Mouse (Mus musculus) liver, embryonic 18 days (tissue): ENCODE data around the gene Trim75. TPM values are rescaled to one million over a fixed set of nuclear protein-coding genes. Genes with fewer than 3 reads are reported as not detected.

Source experiments
- polyA plus RNA-seq: library from polyadenylated mRNA; depleted of rRNA; stranded (reverse); fragments of >200 nt; gene quantifications from 2 replicates; pipeline ENCODE4 v1.2.3, GENCODE M21; 2012; rRNA removed

The Trim75 gene
- not detected in 2 replicates for polyA plus RNA-seq

DNA sequence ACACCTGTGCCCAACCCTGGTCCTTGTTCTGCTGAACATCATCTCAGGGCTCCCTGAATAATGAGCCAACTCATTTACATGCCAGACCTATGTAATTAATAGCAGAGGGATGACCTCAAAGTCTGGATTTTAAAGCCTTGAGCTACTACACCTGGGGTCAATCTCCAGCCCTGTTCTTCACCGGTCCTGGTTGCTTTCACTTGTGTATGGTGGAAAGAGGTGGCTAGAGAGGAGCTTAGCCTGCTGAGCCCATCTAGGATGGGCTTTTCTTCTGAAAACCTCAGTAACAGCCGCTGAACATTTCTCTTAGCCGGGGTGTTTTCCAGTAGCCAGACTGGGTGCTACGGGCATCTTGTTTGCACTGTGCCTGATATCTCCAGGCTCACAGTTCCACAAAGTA lies at the start of gene Trim75:
TSS of gene Trim75 (minus strand) at position 101 of the 400 bp plus-strand sequence.

DNA sequence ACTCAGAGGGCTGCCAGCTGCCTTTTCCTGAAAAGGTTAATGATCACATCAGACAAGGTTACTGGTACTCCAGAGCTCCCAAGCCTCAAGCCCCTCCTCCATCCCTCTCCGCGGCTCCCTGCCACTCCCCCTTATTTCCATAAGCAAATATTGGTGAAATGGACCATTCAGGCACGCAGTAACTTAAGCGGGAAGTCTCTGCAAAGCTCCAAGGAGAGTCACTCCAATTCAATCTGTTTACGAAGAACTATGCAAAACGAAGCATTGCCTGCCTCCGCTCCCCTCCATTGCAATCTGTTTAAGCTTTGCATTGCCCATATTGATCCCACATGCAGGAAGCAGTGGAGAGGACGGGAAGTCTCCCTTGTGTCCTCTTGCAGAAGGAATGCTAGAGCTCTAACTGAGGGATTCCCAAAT lies 49.5 kb upstream of the Trim75 start, which contains the start of gene Apela:
TSS of gene Apela (minus strand) at position 220 of the 417 bp plus-strand sequence.

GRCm38 (mm10) chr8:65018423-65018822 lies 30.8 kb upstream of the Trim75 start, which contains the start of the genes Trim61 and Trim60:
Trim61 (minus strand) TSS chr8:65018523.
Trim60 (minus strand) TSS chr8:65018584.

GRCm38 (mm10) chr8:64946820-64947697 lies 40.6 kb downstream of the Trim75 start, which contains the start of gene Tmem192:
Tmem192 (plus strand) TSS chr8:64947185.

Other genes with a start within 250 kb of the Trim75 start
- 6.5 and 7.9 TPM in 2 replicates for gene Klhl2, start 137.8 kb downstream of the Trim75 start, polyA plus RNA-seq
- 8.8 and 9.6 TPM in 2 replicates for gene Tmem192, start 40.6 kb downstream of the Trim75 start, polyA plus RNA-seq
- gene Trim61, start 30.7 kb upstream of the Trim75 start, polyA plus RNA-seq = not detected in 2 replicates
- not detected in 2 replicates for gene Trim60, start 30.8 kb upstream of the Trim75 start, polyA plus RNA-seq
- 0.45 and 0.58 TPM in 2 replicates for gene Apela, start 49.5 kb upstream of the Trim75 start, polyA plus RNA-seq
- gene Gm10663, start 87.2 kb upstream of the Trim75 start, polyA plus RNA-seq = not detected in 2 replicates
- gene BC030870, start 141.7 kb upstream of the Trim75 start, polyA plus RNA-seq = 0.06 and 0.13 TPM in 2 replicates